Mouse (Mus musculus): ENCODE data around the gene 4933425L06Rik.

DNA sequence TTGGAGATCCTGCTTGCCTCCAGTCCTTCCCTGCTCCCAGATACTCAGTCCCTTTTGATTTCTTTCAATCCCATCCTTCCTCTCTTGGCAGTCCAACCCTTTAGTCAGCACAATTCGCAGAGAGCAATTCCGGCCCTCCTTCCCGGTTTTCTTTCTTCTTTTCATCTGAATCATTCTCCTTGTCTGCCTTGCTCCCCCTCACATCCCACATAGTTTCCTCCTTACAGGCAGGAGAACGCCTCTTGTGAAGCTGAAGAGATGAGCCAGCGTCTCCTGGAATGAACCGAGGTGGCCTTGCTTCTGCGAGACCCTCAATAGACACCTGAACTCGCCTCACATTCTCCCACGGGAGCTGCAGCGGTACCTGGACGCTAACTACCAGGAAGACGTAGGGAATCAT is 44.1 kb upstream of the 4933425L06Rik start:
- TF ChIP-seq POLR2A (IDR thresholded peaks at IDR 0.05; ENCODE audit: low read depth, low read length) (no peak), CTCF (conservative IDR thresholded peaks at IDR 0.05; ENCODE audit: insufficient read depth, insufficient read length, low read depth, low read length) (no peak)
